In the genomic region with DNA sequence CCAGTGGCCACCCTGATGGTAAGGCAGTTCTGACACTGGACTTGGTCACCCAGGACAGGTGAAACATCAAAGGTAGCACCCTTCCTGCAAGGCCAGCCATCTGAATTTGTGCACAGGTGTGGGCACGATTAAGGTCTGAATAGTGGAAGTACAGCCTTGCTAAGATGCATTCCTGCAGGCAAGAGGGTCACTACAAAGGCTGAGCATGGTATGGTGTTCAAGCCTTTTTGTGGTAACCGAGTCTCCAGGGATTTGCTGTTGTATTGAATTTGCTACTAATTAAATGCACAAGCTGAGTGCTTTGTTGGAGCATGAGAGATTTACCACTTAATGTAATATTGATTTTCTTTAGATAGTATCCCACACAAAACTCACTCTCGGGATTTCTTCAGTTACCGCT, we compare ENCODE assay signal across 12 mouse cellular contexts. TPM values are rescaled to one million over a fixed set of nuclear protein-coding genes. Genes with fewer than 3 reads are reported as not detected.
A peak's percentile ranks its signal among the peaks of the same experiment; 100 is the strongest.
DNase-seq lines count a peak whose midpoint lies in the region; ATAC-seq and TF ChIP-seq lines count a peak whose summit lies in the region.
"Had no signal": no experiment of that assay in that cellular context is flagged by ENCODE, and none has a peak within 500 bp of the region (broad histone marks: within the 10 kb centered on the region; RNA-seq: fewer than 3 reads in every experiment).

No protein-coding gene starts in this region.

- H3K4me3 ChIP-seq in hindbrain, embryonic 13.5 days: no peak overlapping the region
- H3K4me3 ChIP-seq in hindbrain, embryonic 10.5 days: no peak overlapping the region
- H3K4me3 ChIP-seq in stomach, embryonic 14.5 days (ENCODE audit: low read depth, low read length): no peak overlapping the region
- H3K4me3 ChIP-seq in stomach, postnatal 0 days (ENCODE audit: low read depth, low read length): no peak overlapping the region
- no peak overlapping the region for H3K4me3 ChIP-seq in midbrain, embryonic 14.5 days (replicated peaks; ENCODE audit: low read depth, low read length)
- H3K4me3 ChIP-seq: erythroblast, embryonic 14.5 days; limb, embryonic 15.5 days; neural tube, embryonic 13.5 days had no signal

- 0 out of 2 replicates have a peak, but pooled peaks cover 7% of the 10 kb centered on the region for H3K4me1 ChIP-seq in hindbrain, embryonic 13.5 days (replicated peaks)
- peaks cover 18% of the 10 kb centered on the region; the same call in 1 of the 2 replicates for H3K4me1 ChIP-seq in hindbrain, embryonic 10.5 days (replicated peaks)
- H3K4me1 ChIP-seq in stomach, embryonic 14.5 days (ENCODE audit: control insufficient read depth, insufficient read depth, low read length): peaks cover 16% of the 10 kb centered on the region
- no peaks in the 10 kb centered on the region for H3K4me1 ChIP-seq in stomach, postnatal 0 days (replicated peaks; ENCODE audit: control insufficient read depth, insufficient read depth)
- 0 out of 2 replicates have a peak, but pooled peaks cover 4% of the 10 kb centered on the region for H3K4me1 ChIP-seq in midbrain, embryonic 14.5 days (ENCODE audit: control insufficient read depth, insufficient read depth, low read length)

- H3K9me3 ChIP-seq in hindbrain, embryonic 13.5 days: no peaks in the 10 kb centered on the region
- H3K9me3 ChIP-seq in hindbrain, embryonic 10.5 days: no peaks in the 10 kb centered on the region
- no peaks in the 10 kb centered on the region for H3K9me3 ChIP-seq in stomach, embryonic 14.5 days (ENCODE audit: control insufficient read depth, low read depth, low read length)
- no peaks in the 10 kb centered on the region for H3K9me3 ChIP-seq in stomach, postnatal 0 days (ENCODE audit: control insufficient read depth, low read length)
- H3K9me3 ChIP-seq in midbrain, embryonic 14.5 days (ENCODE audit: control insufficient read depth, low read length): no peaks in the 10 kb centered on the region
- H3K9me3 ChIP-seq: limb, embryonic 15.5 days; neural tube, embryonic 13.5 days had no signal

- no peak overlapping the region for H3K27ac ChIP-seq in hindbrain, embryonic 13.5 days
- H3K27ac ChIP-seq in hindbrain, embryonic 10.5 days: no peak overlapping the region
- peak overlapping the region; percentile 39; the same call in 1 of the 2 replicates for H3K27ac ChIP-seq in stomach, embryonic 14.5 days (ENCODE audit: low read length)
- no peak overlapping the region for H3K27ac ChIP-seq in stomach, postnatal 0 days (replicated peaks)
- no peak overlapping the region for H3K27ac ChIP-seq in midbrain, embryonic 14.5 days (replicated peaks; ENCODE audit: low read depth, low read length)
- H3K27ac ChIP-seq: limb, embryonic 15.5 days; neural tube, embryonic 13.5 days had no signal

- H3K9ac ChIP-seq in hindbrain, embryonic 13.5 days: no peak overlapping the region
- H3K9ac ChIP-seq in stomach, embryonic 14.5 days (replicated peaks; ENCODE audit: low read depth, low read length): no peak overlapping the region
- no peak overlapping the region for H3K9ac ChIP-seq in stomach, postnatal 0 days (ENCODE audit: low read length)
- H3K9ac ChIP-seq in midbrain, embryonic 14.5 days (replicated peaks; ENCODE audit: low read length): no peak overlapping the region
- H3K9ac ChIP-seq: forebrain, postnatal 0 days; limb, embryonic 15.5 days; neural tube, embryonic 13.5 days had no signal

- H3K36me3 ChIP-seq in hindbrain, embryonic 13.5 days: peaks cover 6% of the 10 kb centered on the region; the same call in 1 of the 2 replicates
- H3K36me3 ChIP-seq in hindbrain, embryonic 10.5 days: no peaks in the 10 kb centered on the region
- H3K36me3 ChIP-seq in stomach, embryonic 14.5 days (ENCODE audit: control insufficient read depth, insufficient read depth, low read length): peaks cover 13% of the 10 kb centered on the region; the same call in 1 of the 2 replicates
- H3K36me3 ChIP-seq in stomach, postnatal 0 days (ENCODE audit: control insufficient read depth, insufficient read depth, low read length): no peaks in the 10 kb centered on the region; the same call in 1 of the 2 replicates
- H3K36me3 ChIP-seq in midbrain, embryonic 14.5 days (ENCODE audit: control insufficient read depth, insufficient read depth, low read length): no peaks in the 10 kb centered on the region
- H3K36me3 ChIP-seq: limb, embryonic 15.5 days; neural tube, embryonic 13.5 days had no signal

- 61% methylated on average over 4 of the region's 4 CpGs for WGBS in hindbrain, embryonic 13.5 days
- WGBS in hindbrain, embryonic 10.5 days: 73% methylated on average over 4 of the region's 4 CpGs
- WGBS in stomach, embryonic 14.5 days: 73% methylated on average over 4 of the region's 4 CpGs
- WGBS in stomach, postnatal 0 days: 78% methylated on average over 4 of the region's 4 CpGs
- 48% methylated on average over 4 of the region's 4 CpGs for WGBS in midbrain, embryonic 14.5 days

- TF ChIP-seq CTCF in stomach, postnatal 0 days (IDR thresholded peaks at IDR 0.05; ENCODE audit: low read depth): no peak

- no peak for TF ChIP-seq EP300 in stomach, postnatal 0 days (optimal IDR thresholded peaks at IDR 0.05)

- H3K4me2 ChIP-seq in hindbrain, embryonic 13.5 days: no peak overlapping the region
- no peak overlapping the region for H3K4me2 ChIP-seq in stomach, embryonic 14.5 days (replicated peaks; ENCODE audit: low read depth, low read length)
- no peak overlapping the region for H3K4me2 ChIP-seq in stomach, postnatal 0 days (replicated peaks; ENCODE audit: low read depth)
- no peak overlapping the region for H3K4me2 ChIP-seq in midbrain, embryonic 14.5 days (ENCODE audit: low read length)
- H3K4me2 ChIP-seq: limb, embryonic 15.5 days; neural tube, embryonic 13.5 days had no signal

- DNase-seq in hindbrain, embryonic 10.5 days (ENCODE audit: low spot score): no peak
- no peak for DNase-seq in stomach, postnatal 0 days (ENCODE audit: low spot score)
- peak; percentile 36 for DNase-seq in midbrain, embryonic 14.5 days
- no peak for DNase-seq in kidney, adult 8-10 months
- DNase-seq: thymus, adult 18-20 months had no signal

- ATAC-seq in hindbrain, embryonic 13.5 days (ENCODE audit: low FRiP score): peak; percentile 67
- ATAC-seq in stomach, embryonic 14.5 days (ENCODE audit: insufficient number of reproducible peaks, insufficient read depth, low FRiP score, low read depth): no peak
- ATAC-seq in stomach, postnatal 0 days (ENCODE audit: low FRiP score, low TSS enrichment): no peak
- ATAC-seq in midbrain, embryonic 14.5 days (ENCODE audit: low FRiP score, low TSS enrichment): peak; percentile 50; the same call in 1 of the 2 replicates
- ATAC-seq in frontal cortex, adult (ENCODE audit: low TSS enrichment): no peak

- no peaks in the 10 kb centered on the region for H3K27me3 ChIP-seq in hindbrain, embryonic 13.5 days
- no peaks in the 10 kb centered on the region for H3K27me3 ChIP-seq in hindbrain, embryonic 10.5 days (ENCODE audit: insufficient read depth, poor library complexity, severe bottlenecking)
- no peaks in the 10 kb centered on the region for H3K27me3 ChIP-seq in stomach, embryonic 14.5 days (ENCODE audit: control insufficient read depth, insufficient read depth, low read length)
- no peaks in the 10 kb centered on the region for H3K27me3 ChIP-seq in stomach, postnatal 0 days (ENCODE audit: control insufficient read depth, insufficient read depth, low read length)
- no peaks in the 10 kb centered on the region for H3K27me3 ChIP-seq in midbrain, embryonic 14.5 days (ENCODE audit: control insufficient read depth, insufficient read depth, low read length)
- H3K27me3 ChIP-seq: limb, embryonic 15.5 days; neural tube, embryonic 13.5 days had no signal

RNA-seq across cellular contexts. Expression of a gene that starts 26.4 kb away (rescaled TPM):
- 33.3 and 34.8 TPM in 2 replicates for polyA plus RNA-seq in hindbrain, embryonic 13.5 days (2015; fragmentation: Nextera tagmentation; extraction: Ambion mirVana)
- 3.3 and 6.5 TPM in 2 replicates for polyA plus RNA-seq in hindbrain, embryonic 10.5 days (2016; fragmentation: Nextera tagmentation; extraction: Ambion mirVana)
- 64.6 and 69.3 TPM in 2 replicates for polyA plus RNA-seq in stomach, embryonic 14.5 days (2014; fragmentation: Nextera tagmentation; extraction: Ambion mirVana)
- polyA plus RNA-seq in stomach, postnatal 0 days (2015; fragmentation: Nextera tagmentation; extraction: Ambion mirVana): 18.7 and 20.0 TPM in 2 replicates
- polyA plus RNA-seq in midbrain, embryonic 14.5 days (2014; fragmentation: Nextera tagmentation; extraction: Ambion mirVana): 40.9 and 41.6 TPM in 2 replicates
- polyA plus RNA-seq: erythroblast, embryonic 14.5 days had no signal

Comparison
In these comparisons a context has a peak if more than half of its experiments do, and no peak if none do; other contexts are left out.
1. ATAC-seq: peak in hindbrain, embryonic 13.5 days (single experiment) and midbrain, embryonic 14.5 days (single experiment); none in stomach, embryonic 14.5 days (single experiment), stomach, postnatal 0 days (single experiment) and frontal cortex, adult (single experiment).